Mouse (Mus musculus) left cerebral cortex, adult 11 months (tissue): ENCODE results near the gene Usp32.
"Not testable (repeated sequence)": the region's sequence is repeated elsewhere in the genome, so short reads cannot be mapped to it uniquely, and the experiment has no call there.

ENCODE experiments used
- DNase-seq: peaks from one replicate; pipeline ENCODE4 v3.0.0; 2022; ENCODE audit warnings: low spot score

The Usp32 gene

DNA sequence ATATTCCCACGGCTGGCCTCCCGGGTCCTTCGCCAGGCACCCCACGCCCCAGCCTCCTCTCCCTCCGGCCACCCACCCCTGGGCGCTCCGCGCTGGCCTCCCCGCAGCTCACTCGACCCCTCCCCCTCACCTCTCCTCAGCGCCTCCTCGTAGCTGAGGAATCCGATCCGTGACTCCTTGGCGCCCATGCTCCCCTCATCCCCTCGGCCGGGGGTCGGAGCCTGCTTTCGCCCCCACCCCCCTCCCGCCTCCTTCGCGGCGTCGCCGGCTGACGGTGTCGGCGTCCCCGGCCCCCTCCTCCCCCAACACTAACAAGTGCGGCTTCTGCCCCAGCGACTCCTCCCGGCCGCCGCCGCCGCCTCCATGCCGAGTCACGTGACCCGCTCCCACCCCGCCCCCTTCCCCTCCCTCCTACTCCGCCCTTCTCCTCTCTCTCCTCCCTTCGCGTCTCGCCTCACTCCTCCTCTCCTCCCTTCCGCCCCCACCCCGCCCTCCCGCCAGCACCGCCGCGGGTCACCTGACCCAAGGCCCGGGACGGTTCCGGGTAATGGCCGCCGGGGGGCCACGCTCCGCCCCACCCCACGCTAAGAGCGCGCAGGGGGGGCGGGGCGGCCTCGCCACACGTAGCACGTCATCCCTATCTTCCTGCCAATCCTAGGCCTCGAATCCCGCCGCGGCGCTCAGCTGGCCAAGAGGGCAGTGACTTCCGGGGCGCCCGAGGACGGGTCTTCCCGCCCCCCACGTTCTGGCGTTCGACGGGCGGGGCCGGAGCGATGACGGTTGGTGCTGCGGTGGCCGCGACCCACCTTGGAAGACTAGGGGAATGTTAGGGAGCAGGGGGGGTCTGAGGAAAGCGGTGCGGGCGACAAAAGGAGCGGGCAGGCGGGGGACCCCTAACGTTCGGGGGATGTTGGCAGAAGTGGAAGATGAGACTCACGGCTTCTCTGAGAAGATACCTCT lies at the start of gene Usp32:
TSS of gene Usp32 (minus strand) at position 581 of the 960 bp plus-strand sequence.
- peak; percentile 96 for DNase-seq

DNA sequence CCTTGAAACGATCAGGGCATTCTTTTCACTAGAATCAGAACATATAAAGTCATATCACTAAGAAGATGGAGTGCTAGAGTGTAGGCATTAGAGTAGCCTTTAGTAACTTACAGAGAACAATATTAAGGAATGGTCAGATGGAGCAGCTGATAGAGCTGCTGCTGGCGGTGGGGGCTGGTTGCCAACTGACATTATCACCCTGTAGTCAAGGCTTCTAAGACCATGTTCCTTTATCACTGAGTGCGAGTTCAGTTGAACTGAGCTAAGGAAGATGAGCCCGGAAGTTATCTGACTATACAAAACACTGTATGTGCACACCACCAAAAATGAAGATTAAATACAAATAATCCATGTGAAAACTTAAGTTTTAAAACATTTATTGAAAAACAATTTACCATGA lies 49.1 kb upstream of the Usp32 start:
- no peak for DNase-seq

DNA sequence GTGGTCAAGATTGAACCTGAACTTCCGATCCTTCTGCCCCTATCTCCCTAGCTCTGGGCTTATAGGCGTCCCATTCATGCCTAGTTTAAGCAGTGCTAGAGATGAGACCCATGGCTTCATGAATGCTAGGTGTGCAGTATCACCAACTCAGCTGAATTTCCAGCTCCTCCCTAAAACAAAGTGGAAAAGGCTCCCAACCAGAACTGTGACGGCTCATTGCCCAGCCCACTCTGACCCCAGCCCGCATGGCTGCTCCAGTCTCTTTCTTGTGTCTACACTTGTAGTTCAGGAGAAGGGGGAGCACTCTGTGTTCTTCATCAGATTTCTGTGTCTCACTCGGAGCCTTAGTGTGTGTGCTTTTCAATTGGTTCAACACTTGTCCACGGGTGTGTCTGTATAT lies 44.9 kb upstream of the Usp32 start:
- no peak for DNase-seq

DNA sequence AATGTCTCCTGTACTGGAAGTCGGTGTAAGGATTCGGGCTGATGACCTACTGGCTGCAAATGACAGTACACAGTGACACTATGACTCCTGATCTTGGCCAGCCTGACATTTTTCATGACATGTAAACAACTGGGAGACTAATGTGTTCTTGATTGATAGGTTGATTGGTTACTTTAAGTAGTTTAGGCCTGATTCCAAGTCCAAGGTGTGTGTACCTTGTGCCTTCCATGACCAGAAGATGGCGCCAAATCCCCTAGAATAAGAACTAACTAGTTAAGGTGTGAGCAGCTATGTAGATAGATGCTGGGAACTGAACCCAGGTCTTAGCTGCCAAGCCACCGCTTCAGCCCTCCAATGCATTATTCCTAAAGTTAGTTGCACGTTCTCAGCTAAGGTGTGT lies 44.1 kb upstream of the Usp32 start:
- peak; percentile 22 for DNase-seq

DNA sequence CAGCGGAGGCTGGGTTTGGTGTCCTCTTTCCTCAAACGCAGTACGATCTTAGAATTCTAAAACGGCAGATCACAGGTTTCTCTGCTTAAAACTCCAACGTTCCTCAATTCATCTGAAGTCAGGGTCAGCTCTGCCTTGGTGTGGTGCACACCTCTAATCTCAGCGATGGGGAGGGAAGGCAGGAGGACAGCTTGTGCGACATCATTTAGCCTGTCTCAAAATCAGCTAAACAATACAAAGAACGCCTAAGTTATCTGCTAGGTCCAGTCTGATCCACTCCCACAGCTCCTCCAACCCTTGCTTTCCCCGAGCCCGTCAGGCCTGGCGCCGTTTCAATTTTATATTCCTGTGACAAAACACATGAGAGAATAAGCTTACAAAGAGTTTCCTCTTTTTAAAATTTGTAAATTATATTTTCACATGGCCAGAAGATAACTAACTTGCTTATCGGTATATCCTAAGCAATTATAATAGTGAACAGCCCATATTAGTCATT lies 43.4 kb upstream of the Usp32 start:
- DNase-seq = no peak

DNA sequence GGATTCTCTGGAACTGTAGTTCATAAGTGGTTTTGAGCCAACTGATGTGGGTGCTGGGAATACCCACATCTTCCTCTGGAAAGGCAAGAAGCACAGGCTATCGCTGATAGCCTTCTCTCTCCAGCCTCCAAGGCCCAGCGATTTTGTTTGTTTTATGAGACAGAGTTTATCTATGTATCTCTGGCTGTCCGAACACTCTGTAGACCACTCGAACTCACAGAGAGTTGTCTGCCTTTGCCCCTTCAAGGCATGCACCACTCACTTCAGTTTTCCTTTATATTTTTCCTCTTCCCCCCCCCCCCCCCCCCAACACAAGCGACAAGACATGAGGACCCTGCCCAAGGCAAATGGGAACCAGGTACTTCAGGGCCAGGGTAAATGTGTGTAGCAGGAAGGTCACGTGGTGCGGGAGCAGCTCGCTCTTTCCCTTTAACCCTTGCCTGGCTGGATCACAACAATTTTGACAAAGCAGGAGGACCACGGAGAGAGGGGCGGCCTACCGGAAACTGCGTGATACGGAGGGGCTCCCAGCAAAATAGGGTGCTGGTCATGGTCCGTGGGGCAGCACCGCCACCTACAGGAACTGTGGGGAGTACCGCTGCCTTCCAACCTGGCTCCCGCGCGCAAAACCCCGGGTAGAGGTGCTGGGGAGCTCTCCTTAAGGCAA lies 42.8 kb upstream of the Usp32 start:
- DNase-seq = peak; percentile 44

DNA sequence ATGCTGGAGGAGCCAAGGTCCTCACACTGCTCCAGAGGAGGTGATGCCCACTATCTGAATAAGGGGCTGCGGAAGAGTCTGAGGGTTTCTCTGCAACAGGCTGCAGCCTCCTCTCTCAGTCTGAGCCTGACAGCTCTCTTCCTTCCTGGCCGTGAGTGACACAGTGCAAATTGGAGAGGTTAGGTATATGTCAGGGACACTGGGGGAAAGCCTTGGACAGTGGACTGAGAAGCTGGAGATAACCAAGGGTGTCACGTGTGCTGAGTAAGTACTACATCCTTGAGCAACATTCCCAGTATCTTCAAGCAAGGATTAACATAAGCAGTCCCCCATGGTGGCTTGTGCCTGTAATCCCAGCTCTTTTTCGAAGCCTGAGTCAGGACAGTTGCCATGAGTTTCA lies 38.5 kb upstream of the Usp32 start:
- DNase-seq = no peak

DNA sequence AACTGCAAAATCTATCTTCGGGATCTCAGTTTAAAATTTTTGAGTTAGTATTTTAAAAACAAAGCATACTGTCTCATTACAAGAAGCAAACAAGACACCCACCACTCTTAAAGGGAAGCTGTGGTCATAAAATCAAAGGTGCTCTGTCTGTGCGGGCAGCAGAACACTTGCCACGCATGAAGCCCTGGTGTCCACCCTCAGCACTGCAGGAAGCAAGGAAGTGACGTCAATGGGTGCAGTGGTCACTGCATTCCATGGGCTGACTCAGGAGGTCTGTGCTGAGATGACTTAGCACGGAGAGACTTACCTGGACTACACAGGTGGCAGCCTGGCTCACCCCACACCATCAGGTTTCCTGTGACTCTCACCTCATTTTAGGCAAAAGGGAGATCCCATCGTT lies 37.8 kb upstream of the Usp32 start:
- no peak for DNase-seq

DNA sequence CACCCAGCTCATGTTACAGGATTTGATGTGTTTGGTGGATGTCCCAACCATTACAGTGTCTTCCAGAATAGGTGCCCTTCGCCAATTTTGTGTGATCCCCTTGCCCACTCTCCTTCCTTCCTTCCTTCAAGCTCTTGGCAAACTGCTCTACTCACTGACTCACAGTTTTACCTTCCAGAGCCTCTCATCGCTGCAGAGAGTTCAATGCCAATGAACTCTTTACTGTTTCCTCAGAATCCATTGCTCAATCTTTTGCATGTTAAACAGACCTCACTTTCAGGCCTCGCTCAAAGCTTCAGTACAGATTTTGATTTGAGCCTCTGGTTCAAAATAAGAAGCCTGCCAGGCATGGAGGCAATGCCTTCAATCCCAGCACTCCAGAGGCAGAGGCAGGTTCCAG lies 36.0 kb upstream of the Usp32 start:
- no peak for DNase-seq

DNA sequence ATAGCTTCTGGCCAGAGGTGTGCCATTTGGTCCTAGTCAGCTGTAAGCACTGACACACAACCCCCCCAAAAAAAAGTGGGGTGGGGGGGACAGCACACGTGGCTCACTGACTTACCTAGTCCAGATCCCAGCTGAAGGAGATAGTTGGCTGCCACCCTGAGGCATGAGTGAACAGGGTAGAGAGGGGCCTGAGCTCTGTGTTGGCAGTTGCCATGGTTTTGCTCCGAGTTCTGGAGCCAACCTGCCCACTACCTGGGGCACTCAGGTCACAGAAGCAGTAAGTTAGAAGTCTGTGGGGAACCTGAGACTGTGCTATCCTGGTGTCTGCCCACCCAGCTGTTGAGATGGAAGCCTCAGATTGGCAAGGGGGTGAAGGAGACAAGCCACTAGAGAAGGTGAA lies 30.9 kb upstream of the Usp32 start:
- DNase-seq = no peak

DNA sequence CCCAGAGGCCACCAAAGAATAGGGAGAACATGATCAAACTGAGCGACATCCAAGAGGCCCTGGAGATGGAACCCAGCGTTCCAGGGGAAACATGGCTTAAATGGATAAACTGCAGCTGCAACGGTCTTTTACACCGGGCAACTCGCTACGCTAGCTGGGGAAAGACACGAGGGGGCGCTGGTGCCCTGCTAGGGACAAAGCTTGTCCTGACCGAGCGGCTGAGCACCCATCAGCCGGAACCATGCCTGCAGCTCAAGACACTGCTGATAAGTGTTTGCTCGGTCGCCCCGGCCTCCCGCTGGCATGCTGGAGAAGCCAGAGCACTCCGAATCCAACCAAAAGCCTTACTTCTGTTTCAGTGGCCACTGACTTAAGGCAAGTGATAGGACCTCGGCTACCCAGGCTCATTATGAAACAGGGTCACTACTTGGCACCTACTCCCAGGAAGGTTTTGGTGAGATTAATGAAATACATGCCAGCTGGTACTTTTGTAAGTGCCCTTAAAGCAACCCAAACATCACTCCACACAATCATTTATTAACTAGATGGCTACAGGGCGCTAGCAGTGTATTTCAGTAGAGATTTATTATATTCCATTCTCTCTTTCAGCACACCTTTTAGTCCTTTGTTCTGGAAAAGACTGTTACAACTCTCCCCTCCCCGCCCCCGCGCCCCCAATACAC lies 30.2 kb upstream of the Usp32 start, which contains the start of gene 1700125H20Rik:
TSS of gene 1700125H20Rik (plus strand) at position 347 of the 683 bp plus-strand sequence.
- DNase-seq = peak; percentile 77

DNA sequence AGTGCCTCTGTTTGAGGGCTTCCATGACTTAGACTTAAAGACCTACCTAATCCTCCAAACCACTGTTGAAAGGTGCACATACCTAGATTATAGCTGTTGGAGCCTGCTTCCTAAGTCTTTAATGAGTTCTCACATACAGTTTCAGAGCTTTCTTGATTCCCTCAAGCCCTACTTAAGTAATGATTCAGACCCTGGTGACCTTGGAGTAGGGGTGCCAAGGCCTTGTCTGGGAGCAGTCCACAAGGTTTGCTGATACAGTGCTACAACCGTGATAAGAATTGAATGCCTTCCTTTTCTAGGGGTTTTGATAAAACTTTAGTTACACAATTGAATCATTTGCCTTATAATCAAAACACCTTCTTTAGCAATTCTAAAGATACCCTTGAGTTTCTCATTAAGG lies 27.5 kb upstream of the Usp32 start:
- DNase-seq = no peak

DNA sequence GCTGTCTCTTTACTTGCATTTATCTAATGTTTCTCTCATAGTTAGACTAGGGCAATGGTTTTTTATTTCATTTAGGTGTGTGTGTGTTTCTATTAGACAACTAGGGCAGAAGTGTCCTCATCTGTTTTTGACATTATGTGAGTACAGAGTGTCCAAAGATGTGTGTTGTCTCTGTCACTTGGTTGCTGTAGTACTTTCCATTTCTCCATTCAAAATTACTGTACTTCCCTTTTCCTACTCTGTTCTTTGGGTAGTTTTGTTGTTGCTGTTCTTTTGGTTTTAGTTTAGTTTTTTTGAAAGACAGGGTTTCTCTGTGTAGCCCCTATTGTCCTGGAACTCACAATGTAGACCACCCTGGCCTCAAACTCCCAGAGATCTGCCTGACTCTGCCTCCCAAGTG lies 24.4 kb upstream of the Usp32 start:
- DNase-seq = no peak

DNA sequence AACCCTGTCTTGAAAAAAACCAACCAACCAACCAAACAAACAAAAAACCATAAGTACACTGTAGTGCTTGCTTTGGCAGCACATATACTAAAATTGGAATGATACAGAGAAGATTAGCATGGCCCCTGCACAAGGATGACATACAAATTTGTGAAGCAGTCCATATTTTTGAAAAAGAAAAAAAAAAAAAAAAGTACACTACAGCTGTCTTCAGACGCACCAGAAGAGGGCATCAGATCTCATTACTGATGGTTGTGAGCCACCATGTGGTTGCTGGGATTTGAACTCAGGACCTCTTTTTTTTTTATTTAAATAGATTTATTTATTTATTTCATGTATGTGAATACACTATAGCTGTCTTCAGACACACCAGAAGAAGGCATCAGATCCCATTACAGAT lies 23.1 kb upstream of the Usp32 start:
- DNase-seq = not testable (repeated sequence)

DNA sequence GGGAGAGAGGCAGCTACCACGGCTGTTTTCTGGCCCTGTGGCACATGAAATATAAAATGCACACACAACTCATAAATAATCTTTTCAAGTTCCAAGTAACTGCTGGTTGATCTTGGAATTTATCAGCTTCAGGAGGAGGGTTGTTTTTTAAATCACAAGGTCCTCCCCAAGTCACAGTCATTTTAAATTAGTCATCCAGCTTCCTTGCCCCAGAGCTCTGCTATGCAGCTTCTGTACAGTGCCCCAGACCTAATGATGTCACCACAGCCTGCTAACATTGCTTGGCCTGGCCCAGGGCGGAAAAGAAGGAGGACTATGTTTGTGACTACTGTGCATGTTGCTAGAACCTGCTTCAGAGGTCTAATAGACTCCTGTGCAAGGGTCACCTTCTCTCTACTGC lies 17.3 kb upstream of the Usp32 start:
- no peak for DNase-seq

DNA sequence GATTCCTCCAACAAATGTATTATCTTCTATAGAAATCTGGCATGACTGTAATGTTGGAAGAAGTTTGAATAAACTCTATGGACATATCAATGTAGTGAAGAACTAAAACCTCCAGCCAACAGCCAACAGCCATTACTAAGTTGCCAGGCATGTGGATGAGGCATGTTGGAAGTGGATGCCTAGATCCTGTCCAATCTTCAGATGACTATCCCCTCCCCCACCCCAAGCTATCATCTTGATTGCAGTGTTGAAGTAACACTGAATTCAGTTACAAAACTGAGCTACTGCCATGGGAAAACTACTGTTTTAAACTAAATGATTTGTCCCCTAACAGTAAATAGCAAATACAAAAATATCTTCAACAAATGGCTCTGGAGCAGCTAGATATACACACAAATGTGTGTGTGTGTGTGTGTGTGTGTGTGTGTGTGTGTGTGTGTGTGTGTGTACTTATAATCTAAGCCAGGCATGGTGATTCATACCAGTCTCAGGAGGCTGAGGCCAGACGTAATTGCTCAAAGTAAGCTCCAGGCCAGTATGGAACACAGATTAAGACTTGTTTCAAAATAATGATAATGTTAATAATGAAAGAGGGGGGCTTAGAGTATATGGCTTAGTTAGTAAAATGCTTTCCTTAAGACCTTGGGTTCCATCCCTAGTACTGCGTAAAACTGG lies 12.4 kb upstream of the Usp32 start:
- DNase-seq = no peak

DNA sequence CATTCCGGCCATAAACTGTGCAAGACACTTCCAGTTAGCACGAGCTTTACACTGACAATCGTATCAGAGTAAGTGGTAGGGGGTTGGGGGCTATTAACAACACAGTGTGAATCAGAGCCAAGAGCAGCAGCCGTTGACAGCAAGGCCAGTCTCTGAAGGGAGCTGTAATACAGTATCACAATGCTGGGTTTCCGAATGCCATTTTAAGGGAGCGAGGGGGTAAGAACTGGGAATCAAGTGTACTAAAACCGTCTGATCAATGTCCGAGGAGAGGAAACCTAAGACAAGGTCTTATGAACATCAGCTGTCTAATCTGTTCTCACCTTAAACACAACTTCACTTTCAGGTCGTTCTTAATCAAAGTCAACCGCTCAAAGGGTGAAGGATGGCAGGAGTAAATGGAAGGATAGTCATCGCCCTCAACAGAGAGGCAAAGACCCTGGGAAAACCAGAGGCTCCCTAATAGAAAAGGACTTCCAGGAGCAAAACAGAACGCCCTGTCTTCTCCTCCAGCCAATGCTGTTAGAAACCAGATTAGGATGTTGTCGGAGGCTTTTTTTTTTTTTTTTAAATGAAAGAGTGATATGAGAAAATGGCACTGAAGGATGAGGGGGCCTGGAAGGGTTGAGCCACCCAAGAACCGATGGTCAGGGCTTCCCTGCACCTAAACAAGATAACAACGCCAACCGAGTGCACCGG lies 1.0 kb downstream of the Usp32 start:
- DNase-seq = no peak

DNA sequence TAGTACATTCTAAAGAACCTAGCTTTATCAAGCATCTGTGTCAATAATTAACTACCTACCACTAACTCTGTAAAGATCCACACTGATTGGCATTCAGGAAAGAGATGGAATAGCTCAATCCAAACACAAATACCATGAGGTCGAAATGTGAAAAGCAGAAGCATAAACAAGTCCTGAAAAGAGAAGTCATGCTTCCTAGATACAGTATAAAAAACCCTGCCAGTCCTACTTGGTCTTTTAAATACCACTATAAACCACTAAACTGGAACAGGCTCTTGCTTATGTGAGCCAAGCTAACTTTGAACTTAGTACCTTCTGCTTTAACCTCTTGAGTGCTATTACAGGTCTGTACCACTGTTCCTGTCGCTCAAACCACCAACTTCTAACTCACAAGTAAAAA lies 8.4 kb downstream of the Usp32 start:
- DNase-seq = no peak

DNA sequence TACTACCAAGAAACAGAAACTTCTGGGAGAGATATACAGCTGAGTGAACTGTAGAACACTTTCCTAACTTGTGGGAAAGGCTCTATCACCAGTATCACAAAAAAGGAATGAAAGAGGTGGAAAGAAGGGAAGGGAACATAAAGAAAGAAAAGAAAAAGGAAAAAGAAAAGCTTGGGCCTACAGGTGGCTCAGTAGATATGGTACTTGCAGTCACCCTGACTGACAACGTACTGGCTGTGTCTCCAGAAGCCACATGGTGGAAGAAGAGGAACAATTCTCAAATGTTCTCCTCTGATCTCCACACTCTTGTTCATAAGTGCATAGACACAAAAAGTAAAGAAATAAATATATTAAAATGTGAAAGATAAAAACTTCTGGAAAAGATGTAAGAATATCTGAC lies 11.1 kb downstream of the Usp32 start:
- no peak for DNase-seq

DNA sequence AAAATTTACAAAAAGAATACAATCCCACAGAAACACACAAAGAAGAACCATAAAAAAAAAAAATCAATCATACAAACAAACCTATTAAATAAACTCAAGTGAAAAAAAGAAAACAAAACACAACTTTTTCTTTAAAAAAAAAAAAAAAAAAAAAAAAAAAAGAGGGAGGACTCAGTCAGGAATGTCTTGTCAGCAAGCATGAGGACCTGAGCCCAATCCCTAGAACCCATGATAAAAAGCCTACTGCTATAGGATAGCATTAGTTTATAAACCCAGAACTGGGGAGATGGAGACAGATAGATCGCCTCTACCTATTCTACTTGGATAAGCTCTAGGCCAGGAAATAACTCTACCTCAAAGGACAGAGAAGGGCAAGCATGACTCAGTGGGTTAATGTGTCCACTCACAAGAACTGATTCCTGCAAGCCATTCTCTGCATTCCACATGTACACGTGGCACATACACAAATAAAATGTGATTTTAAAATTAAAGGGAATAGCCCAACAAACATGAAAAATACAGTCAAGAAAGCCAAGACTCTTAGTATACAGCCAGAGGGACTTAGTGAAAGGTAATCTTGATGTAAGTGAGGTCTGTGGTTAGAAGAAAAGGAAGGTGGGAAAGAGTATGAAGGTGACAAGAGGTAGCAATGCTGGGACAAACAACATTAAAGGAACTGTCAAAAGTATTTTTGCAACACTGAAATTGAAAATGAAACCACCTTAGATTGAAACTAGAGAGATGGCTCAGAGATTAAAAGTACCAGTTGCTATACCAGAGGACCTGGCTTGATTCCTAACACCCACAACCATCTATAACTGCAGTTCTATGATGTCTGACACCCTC lies 13.5 kb downstream of the Usp32 start:
- no peak for DNase-seq
